Mouse (Mus musculus) midbrain, embryonic 13.5 days (tissue): ENCODE measurements around the gene Olfr259. TPM values are rescaled to one million over a fixed set of nuclear protein-coding genes. Genes with fewer than 3 reads are reported as not detected.

ENCODE experiments used
- ATAC-seq: fragments of 200-750 bp; cut with Nextera tagmentation; 2 replicates; pipeline ENCODE4 v1.8.0; 2017; ENCODE audit warnings: mild to moderate bottlenecking, moderate TSS enrichment, moderate library complexity
- H3K27ac ChIP-seq: fragments of 300-500 bp; sonication (generic); 2 replicates; pipeline ENCODE4 v1.5.1; 2015; ENCODE audit warnings: inconsistent platforms, mild to moderate bottlenecking, moderate library complexity
- H3K27me3 ChIP-seq: fragments of 300-500 bp; sonication (generic); 2 replicates; pipeline ENCODE4 v1.6.1; 2015; ENCODE audit warnings: mild to moderate bottlenecking, inconsistent platforms
- H3K36me3 ChIP-seq: fragments of 300-500 bp; sonication (generic); 2 replicates; pipeline ENCODE4 v1.6.1; 2015; ENCODE audit warnings: mild to moderate bottlenecking, inconsistent platforms
- H3K4me1 ChIP-seq: fragments of 300-500 bp; sonication (generic); replicated peaks from 2 replicates; pipeline ENCODE4 v1.6.1; 2015; ENCODE audit warnings: inconsistent platforms
- H3K4me2 ChIP-seq: fragments of 300-500 bp; sonication (generic); replicated peaks from 2 replicates; pipeline ENCODE4 v1.6.1; 2015; ENCODE audit warnings: moderate library complexity, mild to moderate bottlenecking, inconsistent platforms
- H3K4me3 ChIP-seq: fragments of 300-500 bp; sonication (generic); replicated peaks from 2 replicates; pipeline ENCODE4 v1.5.1; 2015; ENCODE audit warnings: mild to moderate bottlenecking, inconsistent platforms
- H3K9ac ChIP-seq: fragments of 300-500 bp; sonication (generic); replicated peaks from 2 replicates; pipeline ENCODE4 v1.6.1; 2015; ENCODE audit warnings: mild to moderate bottlenecking, inconsistent platforms
- H3K9me3 ChIP-seq: fragments of 300-500 bp; sonication (generic); 2 replicates; pipeline ENCODE4 v1.6.1; 2016; ENCODE audit warnings: mild to moderate bottlenecking, inconsistent platforms
- WGBS: fragments of 180-500 bp; shearing (Covaris S2); methylation state at CpG from one replicate; pipeline ENCODE4 v1.1.7; 2015; 5-methylcytosine and 5-hydroxymethylcytosine counted together
- polyA plus RNA-seq: library from polyadenylated mRNA; unstranded; fragments of >200 nt; fragmentation: Nextera tagmentation; extraction: Ambion mirVana; gene quantifications from 2 replicates; pipeline ENCODE4 v1.2.1, GENCODE M21; 2015

Gene Olfr259
- not detected in 2 replicates for polyA plus RNA-seq

DNA sequence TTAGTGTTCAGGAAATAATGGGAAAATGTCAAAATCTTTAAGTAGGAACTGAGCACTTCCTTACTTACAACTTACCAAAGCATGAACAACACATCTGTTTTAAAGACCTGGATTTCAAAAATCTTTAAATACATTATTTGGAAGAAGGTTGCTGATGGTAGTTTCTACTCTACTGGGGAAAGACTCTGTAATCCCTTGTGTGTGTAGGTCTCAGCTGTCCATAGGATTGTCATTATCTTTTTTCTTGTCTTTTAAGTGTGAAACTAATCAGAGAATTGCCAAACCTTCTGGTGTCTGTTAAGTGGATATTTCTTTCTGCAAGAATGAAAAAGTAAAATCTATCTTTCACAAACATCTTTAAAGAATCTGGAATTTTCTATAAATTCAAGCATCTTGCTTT lies at the start of gene Olfr259:
Gene Olfr259, minus strand, starts transcription at position 101 of the 400 bp plus-strand sequence.
- Histone ChIP-seq H3K9me3 (no peaks in the 10 kb centered on the region), H3K4me3 (no peak within 1 kb of the TSS), H3K9ac (no peak within 1 kb of the TSS), H3K27ac (no peak within 1 kb of the TSS), H3K4me1 (no peaks in the 10 kb centered on the region), H3K4me2 (no peak within 1 kb of the TSS), H3K27me3 (no peaks in the 10 kb centered on the region), H3K36me3 (no peaks in the 10 kb centered on the region)
- no peak for ATAC-seq

DNA sequence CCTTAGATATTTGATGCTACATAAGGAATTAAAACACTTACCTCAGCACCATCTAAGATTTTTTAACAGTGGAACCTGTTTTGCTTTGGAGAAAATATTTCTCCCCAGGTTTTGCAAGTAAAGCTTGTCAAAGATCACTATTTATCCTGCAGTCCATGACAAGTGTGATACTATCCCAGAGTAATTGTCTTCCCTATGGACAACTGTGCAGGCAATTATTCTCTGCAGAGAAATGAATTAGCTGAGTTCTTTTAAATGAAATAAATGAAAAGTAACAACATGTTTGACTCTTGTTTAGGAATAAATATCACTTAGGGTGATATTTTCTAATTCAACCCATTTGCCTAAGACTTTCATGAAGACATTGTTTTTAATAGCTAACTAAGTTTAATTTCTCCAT lies 38.2 kb upstream of the Olfr259 start, which contains the start of gene Olfr1111:
Gene Olfr1111, minus strand, starts transcription at position 101 of the 400 bp plus-strand sequence.
- H3K27ac ChIP-seq, result no peak within 1 kb of the TSS
- no peak within 1 kb of the TSS for H3K9ac ChIP-seq
- no peaks in the 10 kb centered on the region for H3K4me1 ChIP-seq
- H3K4me2 ChIP-seq, result no peak within 1 kb of the TSS
- ATAC-seq, result no peak
- H3K4me3 ChIP-seq, result no peak within 1 kb of the TSS
- no peaks in the 10 kb centered on the region for H3K9me3 ChIP-seq
- no peaks in the 10 kb centered on the region for H3K36me3 ChIP-seq
- no peaks in the 10 kb centered on the region for H3K27me3 ChIP-seq

DNA sequence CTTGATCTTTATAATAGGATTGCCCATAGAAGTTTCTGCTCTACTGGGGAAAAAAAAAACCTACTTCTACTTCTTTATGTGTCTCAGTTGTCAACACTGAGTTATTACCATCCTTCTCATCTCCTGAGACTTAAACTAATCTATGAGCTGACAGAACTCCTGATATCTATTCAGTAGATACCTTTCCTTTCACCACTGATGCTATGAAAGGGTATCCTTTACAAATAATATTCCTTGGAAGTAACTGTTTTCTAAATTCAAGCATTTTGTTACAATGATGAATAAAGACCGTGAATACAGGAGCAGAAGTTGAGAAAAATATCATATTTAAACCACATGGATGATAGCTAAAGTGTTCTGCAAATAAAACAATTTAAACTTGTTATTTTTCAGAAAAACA lies 25.8 kb upstream of the Olfr259 start, which contains the start of gene Olfr1110:
Gene Olfr1110, minus strand, starts transcription at position 101 of the 400 bp plus-strand sequence.
- WGBS, result 86% methylated on average over 1 of the region's 1 CpGs
- H3K27me3 ChIP-seq, result no peaks in the 10 kb centered on the region
- no peak for ATAC-seq
- no peak within 1 kb of the TSS for H3K4me2 ChIP-seq
- no peaks in the 10 kb centered on the region for H3K4me1 ChIP-seq
- H3K9ac ChIP-seq, result no peak within 1 kb of the TSS
- no peak within 1 kb of the TSS for H3K27ac ChIP-seq
- no peaks in the 10 kb centered on the region for H3K36me3 ChIP-seq
- H3K9me3 ChIP-seq, result no peaks in the 10 kb centered on the region
- H3K4me3 ChIP-seq, result no peak within 1 kb of the TSS

DNA sequence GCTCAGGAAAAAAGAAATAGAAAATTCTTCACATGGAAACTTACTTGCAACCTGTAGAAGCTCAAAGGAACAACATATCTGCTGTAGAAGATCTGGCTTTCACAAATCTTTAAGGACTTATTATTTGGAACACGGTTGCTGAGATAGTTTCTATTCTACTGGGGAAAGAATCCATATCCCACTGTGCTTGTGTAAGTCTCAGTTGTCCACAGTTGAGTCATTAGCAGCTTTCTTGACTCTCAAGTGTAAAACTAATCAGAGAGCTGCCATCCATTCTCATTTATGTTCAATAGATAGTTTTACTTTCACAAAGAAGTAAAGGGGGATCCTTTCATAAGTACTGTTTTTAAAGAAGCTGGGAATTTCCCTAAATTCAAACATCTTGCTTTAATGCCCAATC lies 18.5 kb downstream of the Olfr259 start, which contains the start of gene Olfr1109:
Gene Olfr1109, minus strand, starts transcription at position 101 of the 400 bp plus-strand sequence.
- H3K4me3 ChIP-seq, result no peak within 1 kb of the TSS
- H3K36me3 ChIP-seq, result no peaks in the 10 kb centered on the region
- no peak for ATAC-seq
- H3K9me3 ChIP-seq, result no peaks in the 10 kb centered on the region
- no peak within 1 kb of the TSS for H3K27ac ChIP-seq
- H3K27me3 ChIP-seq, result no peaks in the 10 kb centered on the region
- H3K4me1 ChIP-seq, result no peaks in the 10 kb centered on the region
- H3K9ac ChIP-seq, result no peak within 1 kb of the TSS
- no peak within 1 kb of the TSS for H3K4me2 ChIP-seq
- 55% methylated on average over 1 of the region's 1 CpGs for WGBS

DNA sequence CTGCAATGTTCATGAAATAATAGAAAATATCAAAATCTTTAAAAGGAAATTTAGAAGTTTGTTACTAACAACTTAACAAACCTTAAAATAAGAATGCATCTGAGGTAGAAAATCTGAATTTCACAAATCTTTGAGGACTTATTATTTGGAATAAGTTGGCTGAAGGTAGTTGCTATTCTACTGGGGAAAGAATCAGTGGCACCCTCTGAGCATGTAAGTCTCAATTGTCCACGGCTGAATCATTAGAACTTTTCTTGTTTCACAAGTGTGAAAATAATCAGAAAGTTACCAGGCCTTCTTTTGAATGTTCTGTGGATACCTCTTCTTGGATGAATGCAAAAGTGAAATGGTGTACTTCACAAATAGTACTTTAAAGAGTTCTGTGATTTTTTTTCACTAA lies 38.6 kb downstream of the Olfr259 start, which contains the start of gene Olfr1107:
Gene Olfr1107, minus strand, starts transcription at position 101 of the 400 bp plus-strand sequence.
- Histone ChIP-seq H3K36me3 (no peaks in the 10 kb centered on the region), H3K27ac (no peak within 1 kb of the TSS), H3K9ac (no peak within 1 kb of the TSS), H3K4me3 (no peak within 1 kb of the TSS), H3K27me3 (no peaks in the 10 kb centered on the region), H3K4me1 (no peaks in the 10 kb centered on the region), H3K4me2 (no peak within 1 kb of the TSS), H3K9me3 (no peaks in the 10 kb centered on the region)
- 84% methylated on average over 1 of the region's 1 CpGs for WGBS
- no peak for ATAC-seq

Other genes with a start within 250 kb of the Olfr259 start
- not detected in 2 replicates for gene Gm13723, start 239.8 kb downstream of the Olfr259 start, polyA plus RNA-seq
- gene Olfr1097, start 222.4 kb downstream of the Olfr259 start, polyA plus RNA-seq, result not detected in 2 replicates
- not detected in 2 replicates for gene Olfr1098, start 190.0 kb downstream of the Olfr259 start, polyA plus RNA-seq
- gene Olfr1099, start 153.9 kb downstream of the Olfr259 start, polyA plus RNA-seq, result not detected in 2 replicates
- not detected in 2 replicates for gene Olfr1100, start 134.6 kb downstream of the Olfr259 start, polyA plus RNA-seq
- not detected in 2 replicates for gene Olfr1101, start 123.3 kb downstream of the Olfr259 start, polyA plus RNA-seq
- gene Olfr1102, start 116.2 kb downstream of the Olfr259 start, polyA plus RNA-seq, result not detected in 2 replicates
- gene Olfr1104, start 87.5 kb downstream of the Olfr259 start, polyA plus RNA-seq, result not detected in 2 replicates
- not detected in 2 replicates for gene Olfr1105, start 78.0 kb downstream of the Olfr259 start, polyA plus RNA-seq
- not detected in 2 replicates for gene Olfr1106, start 62.3 kb downstream of the Olfr259 start, polyA plus RNA-seq
- gene Olfr1107, start 38.8 kb downstream of the Olfr259 start, polyA plus RNA-seq, result not detected in 2 replicates
- not detected in 2 replicates for gene Olfr1109, start 18.6 kb downstream of the Olfr259 start, polyA plus RNA-seq
- gene Olfr1110, start 25.7 kb upstream of the Olfr259 start, polyA plus RNA-seq, result not detected in 2 replicates
- gene Olfr1111, start 38.1 kb upstream of the Olfr259 start, polyA plus RNA-seq, result not detected in 2 replicates
- gene Olfr1112, start 73.2 kb upstream of the Olfr259 start, polyA plus RNA-seq, result not detected in 2 replicates
- gene Olfr1113, start 94.4 kb upstream of the Olfr259 start, polyA plus RNA-seq, result not detected in 2 replicates
- gene Olfr1115, start 133.4 kb upstream of the Olfr259 start, polyA plus RNA-seq, result not detected in 2 replicates
- not detected in 2 replicates for gene Olfr1116, start 153.0 kb upstream of the Olfr259 start, polyA plus RNA-seq
- not detected in 2 replicates for gene Olfr1118, start 193.0 kb upstream of the Olfr259 start, polyA plus RNA-seq
- not detected in 2 replicates for gene Olfr1120, start 240.2 kb upstream of the Olfr259 start, polyA plus RNA-seq